Mouse (Mus musculus) midbrain, embryonic 11.5 days (tissue): ENCODE results near the gene Il23r. TPM values are rescaled to one million over a fixed set of nuclear protein-coding genes. Genes with fewer than 3 reads are reported as not detected.

Experiments
- ATAC-seq: fragments of 200-750 bp; cut with Nextera tagmentation; 2 replicates; pipeline ENCODE4 v1.8.0; 2017; ENCODE audit warnings: moderate TSS enrichment, moderate library complexity; ENCODE audit not compliant: low FRiP score
- DNase-seq: peaks from one replicate; pipeline ENCODE4 v3.0.0; 2015; ENCODE audit warnings: low spot score; ENCODE audit errors: missing footprints
- H3K27ac ChIP-seq: fragments of 300-500 bp; sonication (generic); 2 replicates; pipeline ENCODE4 v1.5.1; 2014; ENCODE audit warnings: low read depth, low read length
- H3K27me3 ChIP-seq: fragments of 300-500 bp; sonication (generic); 2 replicates; pipeline ENCODE4 v1.6.1; 2014; ENCODE audit warnings: mild to moderate bottlenecking, low read length, moderate library complexity, mixed read lengths; ENCODE audit not compliant: control insufficient read depth, insufficient read depth
- H3K36me3 ChIP-seq: fragments of 300-500 bp; sonication (generic); 2 replicates; pipeline ENCODE4 v1.6.1; 2014; ENCODE audit warnings: mild to moderate bottlenecking, low read length, moderate library complexity, mixed read lengths; ENCODE audit not compliant: control insufficient read depth, insufficient read depth
- H3K4me1 ChIP-seq: fragments of 300-500 bp; sonication (generic); 2 replicates; pipeline ENCODE4 v1.6.1; 2014; ENCODE audit warnings: low read length; ENCODE audit not compliant: control insufficient read depth, insufficient read depth
- H3K4me2 ChIP-seq: fragments of 300-500 bp; sonication (generic); 2 replicates; pipeline ENCODE4 v1.6.1; 2014; ENCODE audit warnings: mild to moderate bottlenecking, moderate library complexity
- H3K4me3 ChIP-seq: fragments of 300-500 bp; sonication (generic); 2 replicates; pipeline ENCODE4 v1.5.1; 2014; ENCODE audit warnings: low read depth, low read length
- H3K9ac ChIP-seq: fragments of 300-500 bp; sonication (generic); 2 replicates; pipeline ENCODE4 v1.6.1; 2014; ENCODE audit warnings: low read length
- H3K9me3 ChIP-seq: fragments of 300-500 bp; sonication (generic); 2 replicates; pipeline ENCODE4 v1.6.1; 2016; ENCODE audit warnings: low read length; ENCODE audit not compliant: control insufficient read depth
- WGBS: fragments of 180-500 bp; shearing (Covaris S2); extraction: QIAGEN DNeasy Blood & Tissue Kit; methylation state at CpG from one replicate; pipeline ENCODE4 v1.1.7; 2014; 5-methylcytosine and 5-hydroxymethylcytosine counted together
- polyA plus RNA-seq: library from polyadenylated mRNA; unstranded; fragments of >200 nt; fragmentation: Nextera tagmentation; extraction: Ambion mirVana; gene quantifications from 2 replicates; pipeline ENCODE4 v1.2.1, GENCODE M21; 2014

Il23r gene
- 0.06 TPM in 1 of 2 replicates, not detected in the other for polyA plus RNA-seq

- Histone ChIP-seq H3K4me2 (no peak within 1 kb of the TSS), H3K4me3 (no peak within 1 kb of the TSS), H3K9ac (no peak within 1 kb of the TSS), H3K36me3 (no peaks in the 10 kb centered on the region), H3K27me3 (no peaks in the 10 kb centered on the region), H3K27ac (no peak within 1 kb of the TSS), H3K9me3 (no peaks in the 10 kb centered on the region), H3K4me1 (no peaks in the 10 kb centered on the region)
- DNase-seq (no peak), ATAC-seq (no peak)
- 77% methylated on average over 2 of the region's 2 CpGs for WGBS
Measured at GRCm38 (mm10) chr6:67491755-67492154, at the start of gene Il23r. Gene Il23r (minus strand): TSS chr6:67491855.

DNA sequence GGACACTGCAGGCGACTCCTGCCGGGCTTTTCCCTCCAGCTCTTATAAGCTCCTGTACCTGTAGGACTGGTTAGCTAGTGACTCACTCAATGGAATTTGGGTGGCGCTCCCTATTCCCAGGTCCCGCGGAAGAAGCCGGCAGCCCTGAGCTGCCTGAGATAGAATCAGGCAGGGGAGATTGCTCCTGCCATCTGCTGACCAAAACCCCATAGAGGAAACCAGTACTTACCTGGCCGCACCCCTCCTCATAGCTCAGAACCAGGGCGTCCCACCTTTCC lies 44.1 kb upstream of the Il23r start, which contains the start of gene Tacstd2:
TSS of gene Tacstd2 (minus strand) at position 20 of the 278 bp plus-strand sequence.
- WGBS, result 2% methylated on average over 8 of the region's 8 CpGs
- Histone ChIP-seq H3K4me3 (peak within 1 kb of the TSS; percentile 37), H3K36me3 (no peaks in the 10 kb centered on the region), H3K9ac (no peak within 1 kb of the TSS), H3K4me1 (peaks cover 9% of the 10 kb centered on the region), H3K9me3 (no peaks in the 10 kb centered on the region), H3K27ac (no peak within 1 kb of the TSS), H3K27me3 (peaks cover 49% of the 10 kb centered on the region), H3K4me2 (peak within 1 kb of the TSS; percentile 68)
- DNase-seq (no peak), ATAC-seq (no peak)

DNA sequence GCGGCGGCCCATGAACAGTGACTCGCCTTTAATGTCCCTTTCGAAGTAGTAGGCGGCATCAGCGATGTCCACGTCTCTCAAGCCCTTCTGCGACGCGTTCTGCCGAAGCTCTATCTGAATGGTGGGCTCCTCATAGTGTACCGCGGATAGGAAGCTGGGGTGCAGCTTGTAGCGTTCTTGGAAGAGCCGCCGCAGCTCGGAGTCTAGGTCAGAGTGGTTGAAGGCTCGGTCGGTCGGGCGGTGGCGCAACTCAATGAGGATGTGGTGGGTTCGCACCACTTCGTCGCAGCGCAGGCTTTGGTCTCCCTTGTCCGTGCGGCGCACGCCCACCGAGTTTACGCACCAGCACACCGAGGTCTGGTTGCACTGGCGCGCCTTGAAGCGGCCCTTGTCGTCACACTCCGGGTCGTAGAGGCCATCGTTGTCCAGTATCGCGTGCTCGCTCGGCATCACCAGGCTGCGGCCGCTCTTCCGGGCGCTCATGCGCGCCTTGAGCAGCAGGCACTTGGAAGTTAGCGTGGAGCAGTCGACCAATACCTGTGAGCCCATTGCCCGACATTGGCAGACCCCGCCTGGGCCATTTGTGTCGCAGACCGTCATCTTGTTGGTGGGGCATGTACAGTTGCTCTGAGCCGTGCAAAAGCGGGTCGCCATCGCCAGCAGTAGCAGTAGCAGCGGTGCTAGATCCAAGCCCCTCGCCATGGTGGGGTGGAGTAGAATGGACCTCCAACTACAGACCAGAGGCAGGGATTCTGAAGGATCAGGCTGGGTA lies 43.5 kb upstream of the Il23r start:
- WGBS, result under 1% methylated on average over 62 of the region's 62 CpGs
- peak; percentile 97 for DNase-seq
- peak overlapping the region; percentile 68 for H3K4me2 ChIP-seq
- peaks cover 49% of the 10 kb centered on the region for H3K27me3 ChIP-seq
- H3K36me3 ChIP-seq, result no peaks in the 10 kb centered on the region
- no peak overlapping the region for H3K27ac ChIP-seq
- no peaks in the 10 kb centered on the region for H3K9me3 ChIP-seq
- H3K4me1 ChIP-seq, result peaks cover 9% of the 10 kb centered on the region
- no peak overlapping the region for H3K9ac ChIP-seq
- H3K4me3 ChIP-seq, result peak overlapping the region; percentile 37
- ATAC-seq, result peak; percentile 74

DNA sequence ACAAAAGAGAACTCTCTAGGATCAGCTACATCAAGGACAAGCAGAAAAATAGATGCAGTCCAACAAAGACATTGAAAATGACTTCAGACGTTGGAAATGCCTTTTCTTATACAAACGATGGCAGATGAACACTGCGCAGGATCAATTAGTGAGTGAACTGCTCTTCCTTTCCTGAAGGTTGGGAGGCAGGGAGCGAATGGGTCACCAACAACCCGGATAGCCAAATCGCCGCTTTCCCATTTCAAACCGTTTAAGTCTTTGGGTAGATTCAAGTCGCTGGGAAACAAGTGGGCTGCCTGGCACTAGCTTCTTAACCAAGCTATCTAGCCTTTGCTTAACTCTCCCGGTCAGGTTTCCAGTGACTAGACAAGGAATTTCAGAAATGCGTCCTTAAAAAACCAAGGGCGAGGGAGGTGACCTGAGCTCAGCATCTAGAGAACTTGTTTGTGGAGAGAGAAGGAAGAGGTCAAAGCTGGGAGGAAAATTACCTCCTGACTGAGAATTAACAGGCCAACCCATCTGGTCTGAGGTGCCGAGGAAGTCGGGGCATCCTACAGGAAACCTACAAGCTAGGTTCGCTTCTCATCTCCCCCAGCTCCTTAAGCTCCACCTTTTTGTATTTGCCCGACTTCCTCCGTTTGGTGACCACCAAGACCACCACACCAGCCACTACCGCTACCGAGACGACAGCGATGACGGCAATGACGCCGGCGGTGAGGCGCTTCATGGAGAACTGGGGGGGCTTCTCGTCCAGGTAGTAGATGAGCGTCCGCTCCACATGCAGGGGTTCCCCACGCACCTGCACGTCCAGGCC lies 42.7 kb upstream of the Il23r start:
- DNase-seq, result peak; percentile 95
- Histone ChIP-seq H3K27ac (no peak overlapping the region), H3K9ac (no peak overlapping the region), H3K27me3 (peaks cover 49% of the 10 kb centered on the region), H3K4me2 (peak overlapping the region; percentile 68), H3K36me3 (no peaks in the 10 kb centered on the region), H3K4me3 (peak overlapping the region; percentile 37), H3K9me3 (no peaks in the 10 kb centered on the region), H3K4me1 (peaks cover 9% of the 10 kb centered on the region)
- peak; percentile 23 for ATAC-seq
- 8% methylated on average over 31 of the region's 31 CpGs for WGBS

- H3K9ac ChIP-seq, result no peak overlapping the region
- H3K4me2 ChIP-seq, result peak overlapping the region; percentile 35
- H3K27ac ChIP-seq, result no peak overlapping the region
- H3K36me3 ChIP-seq, result no peaks in the 10 kb centered on the region
- peaks cover 9% of the 10 kb centered on the region for H3K4me1 ChIP-seq
- DNase-seq (peak; percentile 91), ATAC-seq (peak; percentile 51; the same call in 1 of the 2 replicates)
- peaks cover 49% of the 10 kb centered on the region for H3K27me3 ChIP-seq
- peak overlapping the region; percentile 16; the same call in 1 of the 2 replicates for H3K4me3 ChIP-seq
- 8% methylated on average over 28 of the region's 29 CpGs for WGBS
- no peaks in the 10 kb centered on the region for H3K9me3 ChIP-seq
Measured at GRCm38 (mm10) chr6:67532665-67533440, 41.2 kb upstream of the Il23r start.

DNA sequence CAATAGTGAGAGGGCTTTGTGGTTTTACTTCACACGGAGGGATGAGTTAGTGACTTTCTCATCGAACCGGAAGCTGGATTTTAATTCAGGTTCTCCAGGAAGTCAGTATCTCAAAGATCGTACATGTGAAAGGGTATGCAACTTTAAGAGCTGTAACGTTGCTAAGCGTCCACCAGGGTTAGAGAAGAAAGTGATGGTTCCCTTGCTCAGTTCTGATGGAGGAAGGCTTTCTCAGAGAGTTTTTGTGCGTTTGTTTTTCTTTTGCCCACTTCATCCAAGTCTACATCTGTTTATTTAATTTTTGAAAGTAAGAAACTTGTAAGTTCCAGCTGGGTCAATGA lies 40.1 kb upstream of the Il23r start:
- H3K4me3 ChIP-seq, result no peak overlapping the region
- no peak overlapping the region for H3K27ac ChIP-seq
- no peak for ATAC-seq
- no peak for DNase-seq
- peaks cover 49% of the 10 kb centered on the region for H3K27me3 ChIP-seq
- no peak overlapping the region for H3K9ac ChIP-seq
- H3K4me2 ChIP-seq, result no peak overlapping the region
- peaks cover 9% of the 10 kb centered on the region for H3K4me1 ChIP-seq
- 75% methylated on average over 7 of the region's 7 CpGs for WGBS
- no peaks in the 10 kb centered on the region for H3K9me3 ChIP-seq
- no peaks in the 10 kb centered on the region for H3K36me3 ChIP-seq

DNA sequence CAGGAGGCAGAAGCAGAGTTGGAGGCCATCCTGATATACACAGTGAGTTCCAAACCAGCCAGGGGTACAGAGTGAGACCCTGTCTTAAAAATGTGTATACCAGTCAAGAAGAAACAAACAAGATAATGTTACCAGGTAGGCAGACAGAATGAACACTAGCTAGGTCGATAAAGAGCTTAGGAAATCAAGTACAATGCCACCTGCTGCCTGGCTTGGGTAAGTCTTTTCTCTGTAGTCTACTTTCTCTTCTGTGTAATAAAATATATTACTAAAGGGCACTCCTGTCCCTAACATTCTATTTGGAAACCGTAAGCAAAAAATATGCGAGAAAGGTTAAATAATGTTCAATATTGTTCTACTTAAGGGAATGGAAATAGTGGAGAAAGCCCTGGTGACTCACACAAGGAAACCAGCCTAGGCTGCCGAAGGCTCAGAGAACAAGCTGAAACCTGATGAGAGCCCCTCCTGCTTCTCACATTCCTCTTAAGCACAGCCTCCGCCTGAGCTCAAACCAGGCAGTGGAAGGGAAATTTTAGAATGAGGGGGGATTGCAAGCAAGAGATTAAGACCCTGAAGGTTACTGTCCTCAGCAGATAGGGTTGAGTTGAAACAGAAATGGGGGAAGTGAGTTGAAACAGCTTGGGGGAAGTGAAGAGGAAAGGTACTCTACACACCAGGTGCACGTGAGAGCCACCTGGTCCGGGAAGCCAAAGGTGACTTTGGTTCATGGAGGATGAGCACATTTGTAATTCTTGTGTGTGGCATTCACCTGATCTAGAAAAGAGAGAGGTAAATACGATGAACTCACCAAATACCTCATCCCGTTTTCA lies 39.6 kb upstream of the Il23r start:
- no peak for ATAC-seq
- no peak overlapping the region for H3K27ac ChIP-seq
- H3K4me1 ChIP-seq, result peaks cover 9% of the 10 kb centered on the region
- H3K27me3 ChIP-seq, result peaks cover 43% of the 10 kb centered on the region
- no peak overlapping the region for H3K9ac ChIP-seq
- H3K4me2 ChIP-seq, result no peak overlapping the region
- H3K4me3 ChIP-seq, result no peak overlapping the region
- H3K9me3 ChIP-seq, result no peaks in the 10 kb centered on the region
- no peaks in the 10 kb centered on the region for H3K36me3 ChIP-seq
- 67% methylated on average over 9 of the region's 9 CpGs for WGBS
- DNase-seq, result no peak

DNA sequence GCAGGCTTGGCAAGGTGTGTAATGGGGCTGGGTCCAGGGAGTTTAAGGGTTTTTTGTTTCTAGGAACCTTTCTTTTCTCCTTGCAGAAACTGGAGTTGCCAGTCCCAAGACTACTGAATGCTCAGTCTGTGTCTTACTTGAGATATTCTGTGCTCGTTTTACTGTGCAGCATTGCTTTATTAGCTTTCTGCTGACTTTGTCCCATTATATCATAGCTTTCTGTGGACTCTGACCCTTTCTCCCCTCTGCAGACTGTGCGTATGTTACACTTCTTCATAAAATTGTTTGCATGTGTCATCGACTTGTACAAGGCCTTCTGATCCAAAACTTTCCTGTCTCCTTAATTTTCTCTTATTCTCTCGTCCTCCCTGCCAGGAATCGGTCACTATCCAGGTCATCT lies 34.7 kb upstream of the Il23r start:
- DNase-seq, result no peak
- no peak overlapping the region for H3K27ac ChIP-seq
- H3K9me3 ChIP-seq, result no peaks in the 10 kb centered on the region
- no peak overlapping the region for H3K4me3 ChIP-seq
- ATAC-seq, result no peak
- no peak overlapping the region for H3K9ac ChIP-seq
- no peaks in the 10 kb centered on the region for H3K36me3 ChIP-seq
- no peak overlapping the region for H3K4me2 ChIP-seq
- H3K27me3 ChIP-seq, result peaks cover 2% of the 10 kb centered on the region; the same call in 1 of the 2 replicates
- H3K4me1 ChIP-seq, result no peaks in the 10 kb centered on the region
- WGBS, result 89% methylated on average over 5 of the region's 5 CpGs
